Mouse (Mus musculus) midbrain, embryonic 16.5 days (tissue): ENCODE data around the gene Cda. TPM values are rescaled to one million over a fixed set of nuclear protein-coding genes. Genes with fewer than 3 reads are reported as not detected.

Experiments
- ATAC-seq: fragments of 200-750 bp; cut with Nextera tagmentation; 2 replicates; pipeline ENCODE4 v1.8.0; 2017; ENCODE audit warnings: moderate TSS enrichment
- H3K27ac ChIP-seq: fragments of 300-500 bp; sonication (generic); 2 replicates; pipeline ENCODE4 v1.5.1; 2014; ENCODE audit warnings: mild to moderate bottlenecking, low read length, mixed read lengths
- H3K27me3 ChIP-seq: fragments of 300-500 bp; sonication (generic); 2 replicates; pipeline ENCODE4 v1.6.1; 2014; ENCODE audit warnings: low read depth, low read length, mixed read lengths; ENCODE audit not compliant: control insufficient read depth, insufficient read depth
- H3K36me3 ChIP-seq: fragments of 300-500 bp; sonication (generic); 2 replicates; pipeline ENCODE4 v1.6.1; 2014; ENCODE audit warnings: mild to moderate bottlenecking, low read length, moderate library complexity, mixed read lengths; ENCODE audit not compliant: control insufficient read depth, insufficient read depth
- H3K4me1 ChIP-seq: fragments of 300-500 bp; sonication (generic); 2 replicates; pipeline ENCODE4 v1.6.1; 2014; ENCODE audit warnings: mild to moderate bottlenecking, low read length, mixed read lengths; ENCODE audit not compliant: control insufficient read depth, insufficient read depth
- H3K4me2 ChIP-seq: fragments of 300-500 bp; sonication (generic); 2 replicates; pipeline ENCODE4 v1.6.1; 2014; ENCODE audit warnings: mild to moderate bottlenecking, low read length, mixed read lengths
- H3K4me3 ChIP-seq: fragments of 300-500 bp; sonication (generic); 2 replicates; pipeline ENCODE4 v1.5.1; 2014; ENCODE audit warnings: low read depth, mild to moderate bottlenecking, low read length, moderate library complexity, mixed read lengths
- H3K9ac ChIP-seq: fragments of 300-500 bp; sonication (generic); 2 replicates; pipeline ENCODE4 v1.6.1; 2014; ENCODE audit warnings: low read depth, low read length, mixed read lengths
- H3K9me3 ChIP-seq: fragments of 300-500 bp; sonication (generic); replicated peaks from 2 replicates; pipeline ENCODE4 v1.6.1; 2014; ENCODE audit warnings: mild to moderate bottlenecking, low read length, mixed read lengths; ENCODE audit not compliant: control insufficient read depth, poor library complexity, severe bottlenecking
- WGBS: fragments of 180-500 bp; shearing (Covaris S2); extraction: QIAGEN DNeasy Blood & Tissue Kit; methylation state at CpG from one replicate; pipeline ENCODE4 v1.1.7; 2014; 5-methylcytosine and 5-hydroxymethylcytosine counted together
- polyA plus RNA-seq: library from polyadenylated mRNA; unstranded; fragments of >200 nt; fragmentation: Nextera tagmentation; extraction: Ambion mirVana; gene quantifications from 2 replicates; pipeline ENCODE4 v1.2.1, GENCODE M21; 2015

Cda gene
- polyA plus RNA-seq, 1 experiment from 2014 or later: 4.8 TPM

- H3K4me3 ChIP-seq: no peak overlapping the region
- no peak for ATAC-seq
- H3K4me2 ChIP-seq: no peak overlapping the region
Observed at GRCm38 (mm10) chr4:138343341-138343837, 24.4 kb downstream of the Cda start.

DNA sequence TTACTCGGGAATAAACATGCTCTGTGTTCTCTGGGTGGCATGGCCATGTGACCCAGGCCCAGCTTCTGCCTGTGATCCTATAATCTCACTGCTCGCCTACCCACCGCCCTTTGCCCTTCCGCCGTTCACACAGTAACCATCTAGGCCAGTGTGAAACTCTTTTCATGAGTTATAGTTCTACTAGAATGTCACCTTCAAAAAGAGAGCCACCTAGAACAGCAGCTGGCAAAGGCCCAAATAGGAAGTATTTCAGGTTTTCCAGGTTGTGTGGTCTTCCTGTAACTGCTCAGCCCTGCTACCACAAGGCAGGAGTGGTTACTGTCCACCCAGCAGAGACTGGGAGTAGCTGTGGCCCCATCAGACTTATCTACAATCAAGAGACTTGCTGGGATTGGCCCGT lies 25.0 kb downstream of the Cda start:
- H3K9ac ChIP-seq: no peak overlapping the region
- no peak overlapping the region for H3K27ac ChIP-seq
- H3K36me3 ChIP-seq: no peaks in the 10 kb centered on the region
- 83% methylated on average over 6 of the region's 6 CpGs for WGBS
- no peak for ATAC-seq
- no peaks in the 10 kb centered on the region for H3K27me3 ChIP-seq
- H3K9me3 ChIP-seq: no peaks in the 10 kb centered on the region
- H3K4me1 ChIP-seq: no peaks in the 10 kb centered on the region
- no peak overlapping the region for H3K4me2 ChIP-seq
- H3K4me3 ChIP-seq: no peak overlapping the region

More at GRCm38 (mm10) chr4:138343341-138343837, 24.4 kb downstream of the Cda start:
- Histone ChIP-seq H3K9ac (no peak overlapping the region), H3K27ac (no peak overlapping the region), H3K36me3 (no peaks in the 10 kb centered on the region), H3K27me3 (no peaks in the 10 kb centered on the region), H3K9me3 (no peaks in the 10 kb centered on the region), H3K4me1 (no peaks in the 10 kb centered on the region)
- 66% methylated on average over 10 of the region's 10 CpGs for WGBS

- Histone ChIP-seq H3K9me3 (no peaks in the 10 kb centered on the region), H3K4me3 (no peak overlapping the region), H3K4me2 (no peak overlapping the region), H3K4me1 (no peaks in the 10 kb centered on the region), H3K36me3 (no peaks in the 10 kb centered on the region), H3K27ac (no peak overlapping the region), H3K9ac (no peak overlapping the region), H3K27me3 (no peaks in the 10 kb centered on the region)
- ATAC-seq: no peak
- WGBS: 74% methylated on average over 7 of the region's 7 CpGs
Observed at GRCm38 (mm10) chr4:138342048-138342447, 25.7 kb downstream of the Cda start.

GRCm38 (mm10) chr4:138341393-138341792 lies 26.4 kb downstream of the Cda start:
- no peak overlapping the region for H3K4me3 ChIP-seq
- H3K27ac ChIP-seq: no peak overlapping the region
- WGBS: 72% methylated on average over 8 of the region's 8 CpGs
- no peaks in the 10 kb centered on the region for H3K27me3 ChIP-seq
- no peaks in the 10 kb centered on the region for H3K36me3 ChIP-seq
- no peaks in the 10 kb centered on the region for H3K9me3 ChIP-seq
- H3K4me1 ChIP-seq: no peaks in the 10 kb centered on the region
- no peak for ATAC-seq
- no peak overlapping the region for H3K9ac ChIP-seq
- no peak overlapping the region for H3K4me2 ChIP-seq

- Histone ChIP-seq H3K27ac (no peak overlapping the region), H3K27me3 (no peaks in the 10 kb centered on the region), H3K36me3 (no peaks in the 10 kb centered on the region), H3K9me3 (no peaks in the 10 kb centered on the region), H3K9ac (no peak overlapping the region), H3K4me2 (no peak overlapping the region), H3K4me3 (no peak overlapping the region), H3K4me1 (no peaks in the 10 kb centered on the region)
- no peak for ATAC-seq
- 31% methylated on average over 4 of the region's 4 CpGs for WGBS
Observed at GRCm38 (mm10) chr4:138339963-138340362, 27.8 kb downstream of the Cda start.

DNA sequence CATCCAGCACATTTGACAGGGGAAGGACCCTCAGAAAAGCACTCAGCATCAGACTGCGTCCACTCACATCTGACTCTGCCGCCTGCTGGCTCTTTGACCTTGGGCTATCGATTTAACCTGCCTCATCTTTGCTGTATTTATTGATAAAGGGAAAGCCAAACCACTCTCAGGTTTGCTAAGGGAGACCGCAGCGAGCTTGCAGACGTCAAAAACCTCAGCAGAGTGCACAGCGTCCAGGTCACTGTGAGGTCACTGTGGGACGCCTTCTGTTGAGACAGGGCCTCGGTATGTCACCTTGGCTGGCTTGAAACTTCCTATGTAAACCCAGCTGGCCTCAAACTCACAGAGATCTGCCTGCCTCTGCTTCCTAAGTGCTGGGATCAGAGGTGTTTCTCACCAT lies 30.5 kb downstream of the Cda start:
- no peak for ATAC-seq
- H3K27me3 ChIP-seq: no peaks in the 10 kb centered on the region
- whole genome bisulfite sequencing: 78% methylated on average over 9 of the region's 9 CpGs
- H3K4me1 ChIP-seq: no peaks in the 10 kb centered on the region
- H3K9ac ChIP-seq: no peak overlapping the region
- H3K4me3 ChIP-seq: no peak overlapping the region
- H3K27ac ChIP-seq: no peak overlapping the region
- no peak overlapping the region for H3K4me2 ChIP-seq
- no peaks in the 10 kb centered on the region for H3K9me3 ChIP-seq
- H3K36me3 ChIP-seq: no peaks in the 10 kb centered on the region

- Histone ChIP-seq H3K36me3 (no peaks in the 10 kb centered on the region), H3K4me2 (no peak overlapping the region), H3K4me3 (no peak overlapping the region), H3K27ac (no peak overlapping the region), H3K27me3 (no peaks in the 10 kb centered on the region), H3K9me3 (no peaks in the 10 kb centered on the region), H3K9ac (no peak overlapping the region), H3K4me1 (no peaks in the 10 kb centered on the region)
- ATAC-seq: no peak
- WGBS: 71% methylated on average over 5 of the region's 5 CpGs
Observed at GRCm38 (mm10) chr4:138336876-138337275, 30.9 kb downstream of the Cda start.

DNA sequence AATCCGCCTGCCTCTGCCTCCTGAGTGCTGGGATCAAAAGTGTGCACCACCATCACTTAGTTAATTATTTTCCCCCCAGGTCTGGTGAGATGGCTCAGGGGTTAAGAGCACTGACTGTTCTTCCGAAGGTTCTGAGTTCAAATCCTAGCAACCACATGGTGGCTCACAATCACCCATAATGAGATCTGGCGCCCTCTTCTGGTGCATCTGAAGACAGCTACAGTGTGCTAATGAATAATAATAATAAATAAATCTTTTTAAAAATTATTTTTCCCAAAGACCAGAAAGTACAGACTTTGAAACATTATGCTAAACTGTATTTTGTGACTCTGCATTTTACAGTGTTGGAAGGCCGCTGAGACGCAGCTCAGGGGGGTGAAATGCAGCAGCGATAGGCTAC lies 32.1 kb downstream of the Cda start:
- Histone ChIP-seq H3K27me3 (no peaks in the 10 kb centered on the region), H3K4me3 (no peak overlapping the region), H3K27ac (no peak overlapping the region), H3K4me1 (0 out of 2 replicates have a peak, but pooled peaks cover 2% of the 10 kb centered on the region), H3K9ac (no peak overlapping the region), H3K4me2 (no peak overlapping the region), H3K9me3 (no peaks in the 10 kb centered on the region), H3K36me3 (no peaks in the 10 kb centered on the region)
- ATAC-seq: no peak
- WGBS: 86% methylated on average over 6 of the region's 6 CpGs

GRCm38 (mm10) chr4:138335036-138335435 lies 32.8 kb downstream of the Cda start:
- H3K4me3 ChIP-seq: no peak overlapping the region
- ATAC-seq: no peak
- no peak overlapping the region for H3K27ac ChIP-seq
- 74% methylated on average over 12 of the region's 12 CpGs for WGBS
- no peaks in the 10 kb centered on the region for H3K36me3 ChIP-seq
- no peak overlapping the region for H3K9ac ChIP-seq
- no peaks in the 10 kb centered on the region for H3K9me3 ChIP-seq
- H3K27me3 ChIP-seq: no peaks in the 10 kb centered on the region
- no peak overlapping the region for H3K4me2 ChIP-seq
- H3K4me1 ChIP-seq: 0 out of 2 replicates have a peak, but pooled peaks cover 5% of the 10 kb centered on the region
